Mouse (Mus musculus) forebrain, embryonic 11.5 days (tissue): ENCODE results near the gene Gm10337. TPM values are rescaled to one million over a fixed set of nuclear protein-coding genes. Genes with fewer than 3 reads are reported as not detected.

Experiments used
- ATAC-seq: fragments of 200-750 bp; cut with Nextera tagmentation; replicated peaks from 2 replicates; pipeline ENCODE4 v1.8.0; 2017; ENCODE audit warnings: moderate TSS enrichment; ENCODE audit not compliant: low FRiP score
- DNase-seq: peaks from one replicate; pipeline ENCODE4 v3.0.0-alpha.2; 2017; ENCODE audit warnings: low spot score
- H3K27ac ChIP-seq: fragments of 300-500 bp; sonication (generic); 2 replicates; pipeline ENCODE4 v1.5.1; 2014; ENCODE audit warnings: low read depth, low read length
- H3K27me3 ChIP-seq: fragments of 300-500 bp; sonication (generic); 2 replicates; pipeline ENCODE4 v1.6.1; 2014; ENCODE audit warnings: mild to moderate bottlenecking, low read length, mixed read lengths; ENCODE audit not compliant: control insufficient read depth, insufficient read depth
- H3K36me3 ChIP-seq: fragments of 300-500 bp; sonication (generic); 2 replicates; pipeline ENCODE4 v1.6.1; 2014; ENCODE audit warnings: mild to moderate bottlenecking, low read length, moderate library complexity, mixed read lengths; ENCODE audit not compliant: control insufficient read depth, insufficient read depth
- H3K4me1 ChIP-seq: fragments of 300-500 bp; sonication (generic); replicated peaks from 2 replicates; pipeline ENCODE4 v1.6.1; 2014; ENCODE audit warnings: low read length, mixed read lengths; ENCODE audit not compliant: control insufficient read depth, insufficient read depth
- H3K4me2 ChIP-seq: fragments of 300-500 bp; sonication (generic); 2 replicates; pipeline ENCODE4 v1.6.1; 2014; ENCODE audit warnings: low read depth, mild to moderate bottlenecking, low read length, moderate library complexity, mixed read lengths; ENCODE audit not compliant: severe bottlenecking
- H3K4me3 ChIP-seq: fragments of 300-500 bp; sonication (generic); 2 replicates; pipeline ENCODE4 v1.5.1; 2014; ENCODE audit warnings: low read depth, low read length
- H3K9ac ChIP-seq: fragments of 300-500 bp; sonication (generic); 2 replicates; pipeline ENCODE4 v1.6.1; 2014; ENCODE audit warnings: low read length
- H3K9me3 ChIP-seq: fragments of 300-500 bp; sonication (generic); 2 replicates; pipeline ENCODE4 v1.6.1; 2016; ENCODE audit warnings: low read length, mixed read lengths; ENCODE audit not compliant: control insufficient read depth
- WGBS: fragments of 180-500 bp; shearing (Covaris S2); extraction: QIAGEN DNeasy Blood & Tissue Kit; methylation state at CpG from one replicate; pipeline ENCODE4 v1.1.7; 2014; 5-methylcytosine and 5-hydroxymethylcytosine counted together
- polyA plus RNA-seq: library from polyadenylated mRNA; unstranded; fragments of >200 nt; fragmentation: Nextera tagmentation; extraction: Ambion mirVana; gene quantifications from 2 replicates; pipeline ENCODE4 v1.2.1, GENCODE M21; 2014

The Gm10337 gene
- 15.6 TPM in 1 of 2 replicates, not detected in the other for polyA plus RNA-seq

DNA sequence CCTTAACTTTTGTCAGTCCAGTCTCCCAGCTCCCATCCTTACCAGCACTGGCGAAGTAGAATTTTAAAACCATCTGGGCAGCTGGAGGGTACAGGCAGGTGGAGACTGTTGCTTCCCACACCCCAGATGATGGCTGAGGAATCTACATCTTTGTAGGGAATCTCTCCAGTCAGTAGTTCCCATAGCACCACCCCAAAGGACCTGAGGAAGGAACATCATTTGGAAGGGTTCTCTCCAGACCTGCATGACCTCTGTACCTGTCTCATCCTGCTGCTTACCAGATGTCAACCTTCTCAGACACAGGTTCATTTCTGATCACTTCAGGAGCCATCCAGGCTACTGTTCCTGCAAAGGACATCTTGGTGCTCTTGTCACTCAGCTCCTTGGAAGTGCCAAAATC, at the start of gene Gm10337:
Gene Gm10337 (plus strand): TSS at position 276 of the 400 bp plus-strand sequence.
- no peak within 1 kb of the TSS for H3K27ac ChIP-seq
- 85% methylated on average over 1 of the region's 1 CpGs for WGBS
- ATAC-seq = no peak
- H3K36me3 ChIP-seq = peaks cover 17% of the 10 kb centered on the region
- H3K4me2 ChIP-seq = no peak within 1 kb of the TSS
- H3K27me3 ChIP-seq = no peaks in the 10 kb centered on the region
- H3K4me1 ChIP-seq = no peaks in the 10 kb centered on the region
- no peak for DNase-seq
- no peaks in the 10 kb centered on the region for H3K9me3 ChIP-seq
- no peak within 1 kb of the TSS for H3K4me3 ChIP-seq
- H3K9ac ChIP-seq = no peak within 1 kb of the TSS

DNA sequence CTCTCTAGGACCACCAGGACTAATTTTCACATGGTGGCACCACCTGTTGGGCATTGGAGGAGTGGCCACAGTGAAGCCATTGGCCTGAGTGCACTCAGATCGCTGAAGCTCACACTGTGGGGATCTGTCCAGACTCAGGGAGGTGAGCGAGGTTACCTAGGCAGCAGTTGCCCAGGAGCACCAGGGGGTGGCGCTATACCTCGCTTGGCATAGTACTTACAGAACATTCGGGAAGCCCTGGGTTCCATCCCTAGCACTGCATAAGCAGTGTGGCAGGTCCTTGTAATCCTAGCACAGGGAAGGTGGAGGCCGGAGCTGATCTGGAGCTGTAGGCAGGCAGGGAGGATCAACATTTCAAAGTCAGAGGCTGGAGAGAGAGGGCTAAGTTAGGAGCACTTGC, 47.5 kb upstream of the Gm10337 start:
- Histone ChIP-seq H3K9ac (no peak overlapping the region), H3K4me3 (no peak overlapping the region), H3K4me1 (no peaks in the 10 kb centered on the region), H3K27ac (no peak overlapping the region), H3K4me2 (no peak overlapping the region), H3K27me3 (no peaks in the 10 kb centered on the region), H3K36me3 (no peaks in the 10 kb centered on the region), H3K9me3 (no peaks in the 10 kb centered on the region)
- WGBS = 34% methylated on average over 6 of the region's 6 CpGs
- DNase-seq (peak; percentile 58), ATAC-seq (no peak)

DNA sequence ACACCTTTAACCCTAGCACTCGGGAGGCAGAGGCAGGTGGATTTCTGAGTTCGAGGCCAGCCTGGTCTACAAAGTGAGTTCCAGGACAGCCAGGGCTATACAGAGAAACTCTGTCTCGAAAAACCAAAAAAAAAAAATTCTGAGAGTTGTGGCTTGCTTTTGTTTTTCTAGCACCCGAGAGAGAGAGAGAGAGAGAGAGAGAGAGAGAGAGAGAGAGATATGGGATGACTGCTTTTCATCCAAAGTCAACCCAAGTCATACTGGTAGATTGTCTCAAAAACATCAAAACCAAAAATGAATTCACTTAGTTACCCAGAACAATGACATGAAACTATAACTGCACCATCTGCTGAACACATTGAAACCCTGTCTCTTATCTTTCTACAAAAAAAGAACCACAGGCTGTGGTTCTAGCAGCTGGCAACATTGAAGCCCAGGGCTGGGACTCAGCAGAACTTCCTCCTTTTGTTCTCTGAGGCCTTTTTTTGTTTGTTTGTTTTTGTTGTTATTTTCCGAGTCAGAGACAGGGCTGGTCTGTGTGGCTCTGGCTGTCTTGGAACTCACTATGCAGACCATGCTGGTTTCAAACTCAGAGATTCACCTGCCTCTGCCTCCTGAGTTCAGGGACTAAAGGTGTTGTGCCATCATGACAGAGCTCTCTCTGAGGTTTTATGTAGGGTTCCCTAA, 45.3 kb upstream of the Gm10337 start:
- H3K4me1 ChIP-seq = no peaks in the 10 kb centered on the region
- H3K27me3 ChIP-seq = no peaks in the 10 kb centered on the region
- H3K9ac ChIP-seq = no peak overlapping the region
- no peak for DNase-seq
- peak overlapping the region; percentile 50; the same call in 1 of the 2 replicates for H3K4me2 ChIP-seq
- H3K27ac ChIP-seq = no peak overlapping the region
- H3K4me3 ChIP-seq = peak overlapping the region; percentile 43; the same call in 1 of the 2 replicates
- ATAC-seq = no peak
- H3K9me3 ChIP-seq = no peaks in the 10 kb centered on the region
- no peaks in the 10 kb centered on the region for H3K36me3 ChIP-seq
- 75% methylated on average over 5 of the region's 5 CpGs for WGBS

GRCm38 (mm10) chr15:102458904-102459317, 44.6 kb upstream of the Gm10337 start, which contains the start of gene Prr13:
Gene Prr13 (plus strand): TSS chr15:102459028.
- Histone ChIP-seq H3K4me3 (peak within 1 kb of the TSS; percentile 43), H3K4me2 (peak within 1 kb of the TSS; percentile 50), H3K27me3 (no peaks in the 10 kb centered on the region), H3K9me3 (no peaks in the 10 kb centered on the region), H3K27ac (no peak within 1 kb of the TSS), H3K9ac (peak within 1 kb of the TSS; percentile 56), H3K4me1 (no peaks in the 10 kb centered on the region), H3K36me3 (no peaks in the 10 kb centered on the region)
- peak; percentile 84 for DNase-seq
- WGBS = under 1% methylated on average over 19 of the region's 19 CpGs
- ATAC-seq = peak; percentile 66

DNA sequence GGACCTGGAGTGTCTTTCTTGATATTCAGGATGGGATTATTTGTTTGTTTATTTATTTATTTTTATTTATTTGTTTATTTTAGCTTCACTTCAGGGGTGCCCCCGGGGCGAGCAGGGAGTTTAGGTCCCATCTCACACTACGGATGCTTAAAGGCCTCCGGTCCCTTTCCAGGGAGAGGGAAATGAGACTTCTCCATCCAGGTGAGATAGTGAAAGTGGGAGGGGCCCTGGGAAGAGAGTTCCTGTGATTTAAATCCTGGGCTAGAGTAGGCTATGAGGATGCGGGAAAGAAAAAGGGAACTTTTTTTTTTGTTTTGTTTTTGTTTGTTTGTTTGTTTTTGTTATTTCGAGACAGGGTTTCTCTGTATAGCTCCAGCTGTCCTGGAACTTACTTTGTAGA, 44.1 kb upstream of the Gm10337 start:
- H3K27ac ChIP-seq = no peak overlapping the region
- no peaks in the 10 kb centered on the region for H3K27me3 ChIP-seq
- DNase-seq = no peak
- peak overlapping the region; percentile 50 for H3K4me2 ChIP-seq
- H3K4me3 ChIP-seq = peak overlapping the region; percentile 43
- peak overlapping the region; percentile 56 for H3K9ac ChIP-seq
- H3K9me3 ChIP-seq = no peaks in the 10 kb centered on the region
- no peaks in the 10 kb centered on the region for H3K4me1 ChIP-seq
- H3K36me3 ChIP-seq = no peaks in the 10 kb centered on the region
- 0 out of 2 replicates have a peak, but pooled peaks have one; percentile 28 for ATAC-seq
- 32% methylated on average over 6 of the region's 6 CpGs for WGBS

DNA sequence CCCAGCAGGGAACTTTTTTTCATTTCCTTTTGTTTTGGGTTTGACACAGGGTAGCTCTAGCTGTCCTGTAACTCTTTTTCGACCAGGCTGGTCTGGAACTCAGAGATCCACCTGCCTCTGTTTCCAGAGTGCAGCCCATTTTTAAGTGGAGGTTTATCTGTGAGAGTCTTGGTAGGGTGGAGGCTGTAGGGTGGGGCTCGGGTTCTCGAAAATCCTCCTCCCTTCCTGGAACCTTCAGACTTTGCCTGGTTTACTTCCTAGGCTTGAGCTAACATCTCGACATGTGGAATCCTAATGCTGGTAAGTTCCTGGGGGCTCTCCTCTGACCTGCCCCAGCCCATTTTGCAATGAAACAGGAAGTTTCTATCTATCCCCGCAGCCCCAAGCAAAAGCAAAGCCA, 43.7 kb upstream of the Gm10337 start:
- ATAC-seq (0 out of 2 replicates have a peak, but pooled peaks have one; percentile 47), DNase-seq (no peak)
- Histone ChIP-seq H3K9me3 (no peaks in the 10 kb centered on the region), H3K4me2 (peak overlapping the region; percentile 50; the same call in 1 of the 2 replicates), H3K36me3 (no peaks in the 10 kb centered on the region), H3K27me3 (no peaks in the 10 kb centered on the region), H3K27ac (no peak overlapping the region), H3K4me1 (no peaks in the 10 kb centered on the region), H3K9ac (no peak overlapping the region), H3K4me3 (no peak overlapping the region)
- 71% methylated on average over 5 of the region's 5 CpGs for WGBS

DNA sequence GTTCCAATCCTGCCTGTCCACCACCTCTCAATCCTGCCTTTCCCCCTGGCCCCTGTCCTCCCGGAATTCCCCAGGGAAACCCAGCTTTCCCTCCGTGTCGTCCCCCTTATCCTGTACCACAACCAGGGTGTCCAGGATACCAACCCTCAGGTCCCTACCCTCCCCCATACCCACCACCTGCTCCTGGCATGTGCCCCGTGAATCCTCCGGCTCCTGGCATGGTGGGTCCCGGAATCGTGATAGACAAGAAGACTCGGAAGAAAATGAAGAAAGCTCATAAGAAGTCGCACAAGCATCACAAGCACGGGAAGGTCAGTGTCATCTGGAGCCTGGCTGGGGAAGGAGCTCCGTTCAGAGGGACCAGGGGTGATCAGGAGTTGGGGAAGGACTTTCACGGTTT, 43.1 kb upstream of the Gm10337 start:
- Histone ChIP-seq H3K36me3 (no peaks in the 10 kb centered on the region), H3K9me3 (no peaks in the 10 kb centered on the region), H3K4me3 (no peak overlapping the region), H3K9ac (no peak overlapping the region), H3K4me2 (no peak overlapping the region), H3K27me3 (no peaks in the 10 kb centered on the region), H3K4me1 (no peaks in the 10 kb centered on the region), H3K27ac (no peak overlapping the region)
- ATAC-seq = no peak
- 87% methylated on average over 12 of the region's 12 CpGs for WGBS
- DNase-seq = no peak

DNA sequence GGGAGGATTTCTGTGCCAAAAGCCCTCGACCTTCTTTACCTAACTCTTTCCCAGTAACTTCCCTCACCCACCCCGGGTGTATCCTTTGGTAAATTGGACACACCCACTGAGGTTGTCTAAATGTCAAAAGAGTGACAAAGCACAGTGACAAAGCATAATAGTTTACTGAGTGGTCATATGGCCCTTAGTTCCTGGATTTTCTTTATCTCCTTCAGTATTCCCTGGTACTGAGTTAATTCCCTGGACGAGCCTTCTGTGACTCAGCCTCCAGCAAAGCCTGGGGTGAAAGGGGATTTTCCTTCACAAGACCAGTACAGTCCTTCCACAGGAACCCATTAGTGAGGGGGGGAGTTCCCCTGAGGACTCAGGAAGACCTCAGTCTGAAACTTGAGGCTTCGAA, 42.6 kb upstream of the Gm10337 start:
- Histone ChIP-seq H3K36me3 (no peaks in the 10 kb centered on the region), H3K27ac (no peak overlapping the region), H3K9me3 (no peaks in the 10 kb centered on the region), H3K4me1 (no peaks in the 10 kb centered on the region), H3K27me3 (no peaks in the 10 kb centered on the region), H3K9ac (no peak overlapping the region), H3K4me2 (no peak overlapping the region), H3K4me3 (no peak overlapping the region)
- ATAC-seq (no peak), DNase-seq (no peak)
- WGBS = 80% methylated on average over 4 of the region's 4 CpGs
